Mouse (Mus musculus) frontal cortex, adult 2 months (tissue): ENCODE measurements around the gene Bet1. TPM values are rescaled to one million over a fixed set of nuclear protein-coding genes. Genes with fewer than 3 reads are reported as not detected.
A peak's percentile ranks its signal among the peaks of the same experiment; 100 is the strongest.

ENCODE experiments used
- DNase-seq, 2 experiments: peaks; one replicate each; pipeline ENCODE4 v3.0.0; 2022; ENCODE audit warnings: low spot score in 1 of 2; ENCODE audit errors: extremely low spot score in 1 of 2
- polyA plus RNA-seq: library from polyadenylated mRNA; depleted of rRNA; stranded (reverse); fragments of >200 nt; gene quantifications from 2 replicates; pipeline ENCODE4 v1.2.3, GENCODE M21; 2012; rRNA removed

Bet1 gene
- polyA plus RNA-seq: 23.6 and 25.0 TPM in 2 replicates

GRCm38 (mm10) chr6:4086663-4087454 lies at the start of gene Bet1:
TSS of gene Bet1 (minus strand) at chr6:4086972.
- peak; percentile 90 to 94 for DNase-seq

GRCm38 (mm10) chr6:4132239-4132638 lies 45.5 kb upstream of the Bet1 start:
- DNase-seq: peak in 1 of 2 experiments; percentile 2

- DNase-seq: no peak
These were observed 44.4 kb upstream of the Bet1 start for GRCm38 (mm10) chr6:4131149-4131548.

GRCm38 (mm10) chr6:4118611-4119010 lies 31.8 kb upstream of the Bet1 start:
- DNase-seq: no peak

- DNase-seq: no peak
These were observed 3.7 kb upstream of the Bet1 start for GRCm38 (mm10) chr6:4090423-4090822.

- DNase-seq: no peak
These were observed 14.5 kb downstream of the Bet1 start for GRCm38 (mm10) chr6:4072281-4072680.

GRCm38 (mm10) chr6:4069714-4070113 lies 17.1 kb downstream of the Bet1 start:
- no peak for DNase-seq

GRCm38 (mm10) chr6:4054387-4054786 lies 32.4 kb downstream of the Bet1 start:
- no peak for DNase-seq

- no peak for DNase-seq
These were observed 33.9 kb downstream of the Bet1 start for GRCm38 (mm10) chr6:4052843-4053242.

- DNase-seq: no peak
These were observed 39.6 kb downstream of the Bet1 start for GRCm38 (mm10) chr6:4047200-4047599.

GRCm38 (mm10) chr6:4041821-4042220 lies 45.0 kb downstream of the Bet1 start:
- DNase-seq: no peak

GRCm38 (mm10) chr6:4030956-4031355 lies 55.8 kb downstream of the Bet1 start:
- no peak for DNase-seq

Other genes starting within 250 kb of the Bet1 start
- gene Tfpi2, start 98.1 kb downstream of the Bet1 start, polyA plus RNA-seq: 0.22 and 0.78 TPM in 2 replicates
- gene Gngt1, start 93.2 kb downstream of the Bet1 start, polyA plus RNA-seq: not detected in 2 replicates
- 14.1 and 17.1 TPM in 2 replicates for gene Gng11, start 83.1 kb downstream of the Bet1 start, polyA plus RNA-seq